Mouse (Mus musculus) erythroblast, adult 5-6 weeks (primary cell): ENCODE data around the gene Syt14. TPM values are rescaled to one million over a fixed set of nuclear protein-coding genes. Genes with fewer than 3 reads are reported as not detected.

Source experiments
- ATAC-seq: replicated peaks from 2 replicates; pipeline ENCODE4 v1.8.0; 2016; ENCODE audit warnings: moderate number of reproducible peaks, mild to moderate bottlenecking, moderate TSS enrichment, inconsistent platforms; ENCODE audit not compliant: poor library complexity, low FRiP score, severe bottlenecking
- total RNA-seq, 2 experiments: library from RNA; stranded (forward) in 1 of 2; stranded (reverse) in 1 of 2; fragments of 150-400 nt in 1 of 2; fragments of 200-764, 138-1000 nt in 1 of 2; gene quantifications; 2 replicates each; pipeline versions ENCODE4 v1.2.3 to v1.2.4; 2015 to 2017; ENCODE audit warnings: low replicate concordance in 2 of 2

Syt14 gene
- total RNA-seq, 2 experiments from 2014 or later, result 17.1 to 41.0 TPM

DNA sequence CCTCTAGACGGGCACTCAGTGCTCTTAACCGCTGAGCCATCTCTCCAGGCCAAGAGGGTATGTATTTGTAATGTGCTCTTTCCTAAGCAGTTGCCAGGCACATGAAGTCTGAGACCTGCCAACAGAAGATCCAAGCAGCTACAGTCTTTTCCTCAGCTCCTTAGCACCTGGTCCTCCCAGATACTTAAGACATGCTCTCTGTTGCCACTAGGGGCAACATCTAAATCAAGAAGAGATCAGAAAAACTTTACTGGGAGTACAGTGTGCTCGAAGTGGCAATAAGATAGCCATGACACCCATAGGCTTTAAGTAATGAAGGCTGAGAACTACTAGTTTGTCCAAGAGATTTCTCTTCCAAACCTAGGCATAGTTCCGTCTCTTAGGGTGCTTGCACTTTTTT, 155.4 kb downstream of the Syt14 start:
- ATAC-seq, result no peak

DNA sequence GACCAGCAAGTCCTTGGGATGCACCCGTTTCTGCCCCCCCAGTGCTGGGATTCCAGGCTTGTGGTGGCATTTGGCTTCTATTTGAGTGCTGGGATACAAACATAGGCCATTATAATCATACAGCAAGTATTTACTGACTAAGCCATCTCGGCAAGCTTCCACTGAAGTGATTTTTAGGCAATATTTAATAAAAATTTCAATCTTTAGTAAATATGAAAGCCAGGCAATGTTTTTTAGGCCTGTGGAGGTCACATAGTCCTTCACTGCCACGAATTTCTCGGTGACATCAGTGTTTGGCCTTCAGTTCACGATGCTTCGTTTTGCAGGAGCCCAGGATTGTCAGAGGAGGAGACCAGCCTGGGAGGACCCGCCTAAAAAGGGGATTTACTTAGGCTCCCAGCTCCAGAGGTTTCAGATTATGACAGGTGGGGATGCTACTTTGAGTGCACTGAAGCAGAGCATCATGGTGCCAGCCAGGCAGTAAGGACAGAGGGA, 156.4 kb downstream of the Syt14 start:
- no peak for ATAC-seq

DNA sequence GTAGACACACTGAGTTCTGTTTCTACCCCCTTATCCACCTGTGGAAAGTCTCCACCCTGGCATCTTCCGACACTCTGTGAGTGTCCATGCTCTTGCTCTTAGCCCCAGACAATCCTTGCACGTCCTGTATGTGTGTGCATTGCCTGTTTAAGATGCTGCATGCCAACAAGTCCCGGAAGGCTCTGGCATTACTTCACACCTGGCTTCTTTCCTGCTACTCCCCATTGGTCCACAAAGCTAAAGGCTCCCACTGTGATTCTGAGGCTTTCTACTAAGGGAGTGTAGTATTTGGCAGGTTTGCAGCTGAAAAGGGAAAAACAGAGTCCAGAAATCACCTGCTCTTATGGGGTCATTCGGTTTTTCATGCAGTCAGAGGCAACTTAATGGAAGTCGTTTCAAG, 162.7 kb downstream of the Syt14 start:
- ATAC-seq, result no peak

DNA sequence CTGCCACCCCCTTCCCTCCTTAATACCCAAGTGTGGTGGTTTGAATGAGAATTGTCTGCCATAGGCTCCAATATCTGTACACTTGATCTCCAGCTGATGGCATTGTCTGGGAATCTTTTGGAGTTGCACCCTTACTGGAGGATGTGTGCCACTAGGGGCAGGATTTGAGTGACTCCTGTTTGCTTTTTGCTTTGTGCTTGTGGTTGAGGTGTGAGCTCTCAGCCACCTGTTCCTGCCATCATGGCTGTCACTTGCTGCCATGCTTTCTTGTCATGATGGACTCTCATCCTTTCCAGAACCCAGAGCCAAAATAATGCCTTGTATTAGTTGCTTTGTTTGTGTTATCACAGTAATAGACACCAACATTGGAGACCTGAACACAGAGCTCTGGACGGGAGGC, 165.8 kb downstream of the Syt14 start:
- ATAC-seq, result no peak

DNA sequence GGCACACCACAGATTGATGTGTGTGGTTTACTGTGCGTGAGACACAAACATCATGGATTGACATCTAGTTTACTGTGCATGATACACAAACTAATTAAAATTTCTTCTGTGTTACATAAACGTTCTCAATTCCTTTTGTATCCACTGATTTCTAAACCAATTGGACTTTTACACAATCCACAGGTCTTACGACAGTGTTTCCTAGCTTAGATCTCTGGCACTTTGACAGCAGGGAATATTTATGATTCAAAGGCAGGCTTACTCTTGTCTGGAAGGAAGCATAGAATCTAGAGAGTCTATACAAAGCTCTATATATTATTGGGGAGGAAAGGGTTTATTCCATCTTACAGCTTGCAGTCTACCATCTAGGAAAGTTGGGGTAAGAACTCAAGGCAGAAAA, 171.1 kb downstream of the Syt14 start:
- no peak for ATAC-seq

DNA sequence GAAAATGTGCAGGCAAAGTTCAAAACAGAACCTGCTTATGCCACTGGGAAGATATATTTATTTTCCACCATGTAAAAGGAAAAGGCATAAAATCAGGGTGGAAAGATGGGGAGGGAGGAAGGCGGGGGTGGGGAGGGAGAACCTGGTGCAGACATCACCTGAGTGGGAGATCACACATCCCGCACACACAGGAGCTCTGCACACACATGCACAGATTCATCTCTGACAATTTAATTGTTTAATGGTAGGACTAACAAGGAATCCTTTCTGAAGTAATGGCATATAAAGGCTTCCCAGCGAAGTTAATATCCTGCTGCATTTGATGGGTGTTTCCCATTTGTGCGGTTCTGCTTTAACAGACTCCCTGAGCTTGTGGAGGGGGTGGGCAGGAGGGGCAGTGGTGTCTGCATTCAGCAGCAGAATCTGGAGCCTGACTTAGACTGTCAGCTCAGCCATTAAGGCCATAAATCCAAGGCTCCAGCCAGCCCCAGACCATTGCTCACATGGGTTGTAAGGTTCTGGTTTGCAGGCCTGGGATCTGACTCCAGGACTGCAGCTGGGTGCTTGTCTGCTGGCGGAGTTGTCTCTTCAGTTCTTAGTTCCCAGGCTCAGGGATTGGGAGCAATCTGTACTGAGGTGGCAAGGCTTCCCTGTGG, 174.1 kb downstream of the Syt14 start:
- ATAC-seq, result no peak

DNA sequence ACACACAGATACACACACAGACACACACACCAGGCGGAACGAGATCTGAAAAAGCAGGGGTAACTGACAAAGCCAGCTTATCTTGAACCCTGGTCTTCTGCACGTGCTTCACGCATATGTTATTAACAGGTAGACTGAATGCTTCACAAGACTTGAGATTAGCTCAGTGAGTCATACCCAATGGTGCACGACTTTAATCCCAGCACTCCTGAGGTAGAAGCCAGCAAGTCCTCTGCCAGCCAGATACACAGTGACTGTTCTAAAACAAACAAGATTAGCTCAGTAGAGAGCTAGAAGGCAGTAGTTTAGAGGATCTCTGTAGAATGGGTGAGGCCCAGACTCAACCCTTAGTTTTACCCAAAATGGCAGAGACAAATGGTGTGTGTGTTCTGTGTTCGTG, 175.3 kb downstream of the Syt14 start:
- no peak for ATAC-seq

DNA sequence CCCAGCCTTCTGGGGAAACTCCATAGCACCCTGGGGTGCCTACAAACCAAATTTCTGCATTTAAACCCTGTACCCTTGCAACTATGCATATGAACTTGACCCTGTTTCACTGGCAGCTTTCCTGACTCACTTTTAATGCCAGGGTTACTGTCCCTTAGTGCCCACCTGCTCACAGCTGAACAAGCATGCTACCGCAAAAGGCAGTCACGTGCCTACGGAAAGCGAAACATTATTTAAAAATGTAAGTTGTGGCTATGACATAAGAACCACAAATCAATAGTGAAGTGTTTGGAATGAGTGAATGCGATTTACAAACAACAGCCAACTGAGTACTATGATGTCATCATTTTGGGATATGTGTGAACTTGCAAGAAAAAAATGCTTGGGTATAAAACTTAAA, 178.0 kb downstream of the Syt14 start:
- no peak for ATAC-seq

DNA sequence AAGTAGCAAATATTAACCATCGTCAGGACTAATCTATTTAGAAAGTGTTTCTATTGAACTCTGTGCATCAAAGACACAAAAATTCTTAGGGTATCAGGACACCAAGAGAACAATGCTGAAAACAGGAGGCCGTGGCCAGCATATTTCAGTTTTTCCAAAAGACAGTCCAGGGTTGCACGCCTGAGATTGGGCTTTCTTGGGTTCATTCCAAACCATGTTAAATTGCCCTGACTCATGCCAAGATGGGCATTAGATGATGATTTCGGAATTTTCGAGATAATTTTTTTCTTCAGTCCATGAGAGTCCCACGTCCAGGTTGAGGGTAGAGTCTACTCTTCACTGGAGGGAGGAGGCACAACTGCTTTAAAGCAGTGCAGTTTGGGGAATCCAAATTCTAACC, 178.6 kb downstream of the Syt14 start:
- ATAC-seq, result no peak

DNA sequence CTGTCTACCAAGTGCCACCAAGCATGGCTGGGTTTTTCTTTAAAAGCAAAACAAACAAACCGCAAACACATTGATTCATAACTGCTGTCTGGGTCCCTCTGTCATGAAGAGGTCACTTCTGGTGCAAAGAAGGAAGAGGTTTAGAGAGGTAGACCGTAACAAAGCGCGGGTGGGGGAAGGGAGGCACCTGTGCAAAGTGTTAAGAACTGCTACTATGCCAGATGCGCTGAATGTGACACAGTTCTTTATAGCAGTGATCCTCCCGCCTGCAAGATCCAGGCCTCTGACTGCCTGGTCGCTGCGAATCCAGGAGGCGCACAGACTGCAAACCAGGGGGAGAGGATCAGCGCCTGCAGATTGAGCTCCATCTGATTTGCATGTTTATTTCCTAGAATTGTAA, 179.2 kb downstream of the Syt14 start:
- ATAC-seq, result no peak

DNA sequence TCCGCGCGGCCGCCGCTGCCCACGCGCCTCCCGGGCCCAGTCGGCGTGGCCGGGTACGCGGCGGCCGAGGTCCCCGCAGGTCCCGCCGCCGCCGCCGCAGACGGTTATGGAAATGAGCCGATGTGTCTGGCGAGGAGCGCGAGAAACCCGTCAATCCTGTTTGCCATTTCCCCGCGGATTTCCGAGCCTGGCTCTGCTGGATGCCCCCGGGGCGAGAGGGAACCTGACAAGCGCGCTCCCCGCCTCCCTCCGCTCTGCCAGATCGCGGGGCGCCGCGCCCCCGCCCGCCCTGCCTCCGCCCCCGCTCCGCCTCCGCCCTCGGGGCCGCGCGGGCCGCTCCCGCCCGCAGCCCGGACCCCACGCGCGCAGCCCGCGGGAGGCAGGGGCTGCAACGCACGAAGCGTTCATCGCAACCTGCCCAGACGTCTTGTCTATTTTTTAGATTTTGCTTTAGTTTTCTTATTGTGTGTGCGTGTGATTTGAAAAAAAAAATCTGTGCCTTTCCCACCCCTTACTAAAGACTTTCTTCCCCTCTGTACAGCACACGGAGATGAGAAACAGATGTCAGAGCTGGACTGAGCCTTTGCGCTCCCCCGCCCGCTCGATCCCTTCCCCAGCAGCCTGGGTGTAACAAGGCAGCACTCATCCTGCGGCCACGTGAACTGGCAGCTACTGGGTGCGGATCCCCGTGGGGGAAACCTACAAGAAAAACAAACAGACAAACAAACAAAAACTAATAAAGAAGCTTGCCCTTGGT, 179.9 kb downstream of the Syt14 start, which contains the start of gene Sertad4:
TSS of gene Sertad4 (minus strand) at position 283 of the 757 bp plus-strand sequence.
- no peak for ATAC-seq

DNA sequence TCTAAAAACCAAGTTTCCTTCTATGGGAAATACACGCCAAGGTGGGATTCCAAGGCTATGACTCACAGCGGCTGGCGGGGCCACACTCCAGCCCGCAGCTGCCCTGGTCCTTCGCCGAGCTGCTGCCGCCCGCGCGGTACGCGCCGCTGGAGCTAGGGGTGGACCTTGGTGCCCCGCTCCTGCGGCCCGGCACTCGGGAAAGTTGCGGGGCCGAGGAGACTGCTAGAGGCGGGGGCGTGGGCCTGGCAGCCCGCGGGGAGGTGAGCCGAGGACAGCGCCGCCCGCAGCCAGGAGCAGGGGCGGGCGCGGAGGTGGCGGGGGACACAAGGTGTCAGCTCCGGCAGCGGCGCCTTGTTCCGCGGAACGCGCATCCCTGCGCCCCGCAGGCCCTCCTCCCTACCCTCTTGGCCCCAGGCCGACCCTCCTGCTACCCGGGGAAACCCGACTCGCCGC, 180.7 kb downstream of the Syt14 start:
- no peak for ATAC-seq

DNA sequence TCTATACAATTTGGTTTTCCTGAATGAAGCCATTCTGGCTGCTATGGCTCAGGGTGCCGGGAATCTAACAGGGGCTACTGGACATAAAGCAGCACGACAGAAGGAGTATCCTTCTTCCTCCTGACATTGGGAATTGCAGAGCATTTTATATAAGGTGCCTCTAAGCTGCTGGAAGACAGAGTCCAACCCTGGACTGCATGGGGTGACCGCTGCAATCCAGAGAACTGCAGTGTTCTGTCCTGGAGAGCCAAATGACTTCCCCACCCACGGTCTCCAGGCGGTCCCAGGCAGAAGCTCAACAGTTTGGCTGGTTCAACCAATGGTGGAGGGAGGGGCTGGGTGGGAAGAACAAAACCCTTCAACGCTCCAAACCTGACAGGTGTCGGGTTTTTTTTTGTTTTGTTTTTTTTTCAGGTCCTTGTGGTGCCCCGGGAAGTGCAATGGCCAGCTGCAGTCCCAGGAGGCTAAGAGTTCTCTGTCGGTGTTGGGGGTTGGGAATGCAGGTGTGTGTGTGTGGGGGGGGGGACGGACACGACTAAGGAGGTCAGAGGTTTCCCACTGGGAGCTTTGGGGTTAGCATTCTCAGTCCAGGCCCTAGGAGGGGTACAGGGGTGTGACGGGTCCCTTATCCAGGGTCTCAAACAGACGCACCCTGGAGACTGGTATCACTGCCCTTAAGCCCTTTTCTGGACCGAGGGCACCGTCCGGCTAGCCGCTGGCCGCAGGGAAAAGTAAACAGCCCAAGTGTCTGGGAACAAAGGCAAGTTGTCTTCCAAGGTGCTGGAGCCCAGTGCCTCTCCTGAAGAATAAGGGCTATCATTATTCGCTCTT, 181.4 kb downstream of the Syt14 start:
- no peak for ATAC-seq

DNA sequence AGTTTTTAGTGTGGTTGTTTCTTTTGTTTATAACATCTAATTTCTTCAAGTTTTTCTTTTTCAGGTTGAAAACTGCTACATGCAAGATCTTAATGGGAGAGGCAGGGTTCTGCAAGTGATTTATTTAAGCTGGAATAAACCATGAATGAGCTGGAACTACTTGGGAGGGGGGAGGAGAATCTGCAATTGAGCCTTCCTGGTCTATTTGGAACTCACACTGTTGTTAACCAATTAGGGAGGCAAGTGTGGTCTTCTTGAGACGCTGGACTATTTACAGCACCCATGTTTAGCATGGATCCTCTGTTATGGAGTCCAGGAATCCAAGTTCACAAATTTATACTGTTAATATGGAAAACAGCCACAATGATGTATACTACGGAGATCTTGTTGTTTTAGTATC, 182.1 kb downstream of the Syt14 start:
- no peak for ATAC-seq

DNA sequence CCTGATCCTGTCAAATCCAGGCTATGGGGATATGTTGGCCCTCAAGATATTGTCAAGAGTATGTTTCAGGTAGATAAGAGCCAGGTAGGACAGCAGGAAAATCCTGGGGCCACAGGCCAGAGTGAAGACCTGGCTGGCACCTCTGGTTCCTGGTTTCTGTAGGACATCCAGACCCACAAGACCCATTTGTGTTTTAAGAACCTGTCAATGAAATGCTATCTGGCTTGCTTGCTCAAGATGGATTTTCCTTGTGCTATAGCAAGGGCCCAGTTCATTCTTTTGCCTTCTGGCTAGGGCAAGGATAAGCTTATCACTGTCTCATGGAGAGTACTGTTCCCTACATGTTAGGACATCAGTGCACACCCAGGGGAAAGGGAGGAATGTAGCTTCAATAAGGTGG, 183.5 kb downstream of the Syt14 start:
- ATAC-seq, result no peak

DNA sequence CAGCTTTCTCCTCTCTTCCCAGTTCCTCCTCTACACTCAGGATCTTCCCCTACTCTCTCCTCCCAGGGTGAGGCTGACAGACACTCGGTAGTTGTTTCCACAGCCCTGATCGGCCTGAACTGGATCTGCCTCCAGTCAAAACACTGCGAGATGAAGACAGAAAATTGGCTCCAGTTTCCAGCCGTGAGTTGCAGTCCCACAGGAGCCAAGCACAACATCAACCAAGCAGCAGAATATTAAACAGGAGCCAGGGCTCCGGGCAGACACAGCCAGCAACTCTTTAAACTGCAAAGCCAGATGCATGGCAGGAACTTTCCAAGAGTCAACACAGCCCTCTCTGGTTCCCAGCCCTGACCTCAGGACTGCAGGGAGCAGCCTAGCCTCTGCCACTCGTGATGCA, 183.9 kb downstream of the Syt14 start:
- ATAC-seq, result no peak

DNA sequence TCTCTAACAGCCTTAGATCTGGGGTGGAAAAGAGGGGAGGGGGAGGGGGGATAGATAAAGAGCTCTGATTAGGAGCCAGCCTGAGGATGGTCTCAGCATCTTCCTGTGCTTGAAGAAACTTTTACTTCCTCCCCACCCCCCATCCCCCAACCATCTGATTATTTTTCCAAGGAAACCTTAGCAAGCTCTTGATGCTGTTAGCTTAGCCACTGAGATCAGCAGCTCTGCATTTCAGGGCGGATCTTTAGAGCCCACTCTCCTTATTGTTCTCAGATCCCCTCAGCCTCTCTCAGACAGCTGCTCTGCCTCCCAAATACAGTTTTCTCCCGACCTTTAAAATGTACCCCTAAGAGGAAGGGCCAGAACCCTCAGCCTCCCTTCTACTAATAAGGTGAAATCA, 184.4 kb downstream of the Syt14 start:
- no peak for ATAC-seq

DNA sequence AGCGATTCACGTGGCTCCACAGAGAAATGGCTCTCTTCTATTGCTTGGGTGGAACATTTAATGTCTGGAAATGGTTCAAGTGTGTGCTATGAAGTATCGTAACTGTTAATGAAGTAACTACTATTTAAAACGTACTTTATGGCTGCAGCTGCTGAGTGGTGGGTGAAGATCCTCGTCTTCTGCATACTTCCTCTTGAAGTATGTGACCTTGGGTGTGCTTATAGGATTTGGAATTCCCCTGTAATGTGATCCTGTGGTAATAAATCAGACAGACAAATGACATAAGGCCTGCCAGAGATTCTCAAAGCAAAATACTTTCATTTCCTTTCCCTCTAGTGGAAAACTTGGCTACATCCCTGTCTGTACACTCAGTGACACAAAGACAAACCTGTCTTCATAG, 186.0 kb downstream of the Syt14 start:
- ATAC-seq, result no peak

DNA sequence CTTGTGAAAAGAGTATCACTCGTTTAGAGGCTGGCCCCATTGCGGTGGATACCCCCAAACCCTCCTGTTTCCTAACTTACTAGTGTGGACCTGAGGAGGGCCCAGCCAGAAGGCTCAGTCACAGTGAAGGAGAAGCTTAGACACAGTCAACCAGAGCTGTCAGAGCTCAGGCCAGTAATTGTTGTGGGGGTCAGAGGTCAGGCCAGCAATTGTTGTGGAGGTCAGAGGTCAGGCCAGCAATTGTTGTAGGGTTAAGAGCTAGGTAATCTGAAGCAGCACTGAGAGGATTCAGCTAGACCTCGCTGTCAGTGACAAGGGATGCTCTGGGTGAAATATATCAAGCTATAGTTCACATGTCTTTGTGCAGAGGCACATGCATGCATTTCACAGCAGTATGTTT, 188.3 kb downstream of the Syt14 start:
- ATAC-seq, result no peak
